Mouse (Mus musculus): ENCODE results near the gene Stk32c. TPM values are rescaled to one million over a fixed set of nuclear protein-coding genes. Genes with fewer than 3 reads are reported as not detected.

The Stk32c gene
- polyA plus RNA-seq, 1 experiment from 2014 or later, result not detected

DNA sequence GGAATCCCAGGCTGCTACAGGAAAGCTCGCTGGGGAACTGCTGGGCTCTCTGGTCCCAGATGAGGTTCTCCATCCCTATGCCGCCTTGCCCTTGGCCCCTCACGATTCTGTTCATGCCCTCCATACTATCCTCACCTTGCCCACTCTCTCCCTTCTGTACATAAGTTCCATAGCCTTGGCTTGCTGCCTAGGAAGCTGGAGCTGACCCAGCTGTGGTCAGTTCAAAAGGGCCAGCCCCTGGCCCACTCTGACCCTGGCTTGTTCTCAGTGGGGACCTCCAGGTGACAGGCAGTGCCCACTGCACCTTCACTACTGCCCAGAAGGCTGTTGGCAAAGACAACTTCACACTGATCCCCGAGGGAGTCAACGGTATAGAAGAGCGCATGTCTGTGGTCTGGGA, 116.7 kb downstream of the Stk32c start:
- Histone ChIP-seq H3K9me3 (replicated peaks; ENCODE audit: control insufficient read depth, low read length) (no peaks in the 10 kb centered on the region), H3K9ac (ENCODE audit: low read depth, low read length) (no peak overlapping the region), H3K27me3 (ENCODE audit: control insufficient read depth, insufficient read depth, low read length) (peaks cover 4% of the 10 kb centered on the region; the same call in 1 of the 2 replicates), H3K4me1 (ENCODE audit: control insufficient read depth, insufficient read depth, low read length) (no peaks in the 10 kb centered on the region), H3K27ac (ENCODE audit: low read depth, low read length) (no peak overlapping the region), H3K36me3 (ENCODE audit: control insufficient read depth, insufficient read depth, low read length) (no peaks in the 10 kb centered on the region), H3K4me2 (no peak overlapping the region), H3K4me3 (ENCODE audit: low read depth, low read length) (no peak overlapping the region)
- no peak for ATAC-seq (replicated peaks; ENCODE audit: insufficient number of reproducible peaks, low FRiP score, low TSS enrichment)
- WGBS (ENCODE audit: insufficient replicate concordance), result 79% methylated on average over 6 of the region's 6 CpGs

DNA sequence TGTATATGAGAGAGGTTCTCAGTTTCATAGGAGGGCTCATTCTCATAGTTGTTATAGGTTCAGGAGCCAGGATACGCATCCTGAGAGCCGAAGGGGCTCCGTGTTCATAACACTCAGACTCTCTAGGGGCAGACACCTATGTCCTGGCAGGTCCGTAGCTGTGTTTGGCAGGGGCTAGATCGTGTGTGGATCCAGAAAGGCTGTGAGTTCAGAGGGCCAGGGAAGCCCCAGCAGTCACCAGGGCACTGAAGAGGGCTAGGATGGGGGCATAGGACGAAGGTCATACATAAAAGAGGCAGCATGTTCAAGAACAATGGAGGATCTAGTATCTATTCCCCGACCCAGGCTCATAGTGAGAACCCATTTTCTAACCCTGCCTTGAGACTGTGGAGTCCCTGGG, 117.8 kb downstream of the Stk32c start:
- no peak for ATAC-seq (replicated peaks; ENCODE audit: insufficient number of reproducible peaks, low FRiP score, low TSS enrichment)
- Histone ChIP-seq H3K27ac (ENCODE audit: low read depth, low read length) (no peak overlapping the region), H3K9ac (ENCODE audit: low read depth, low read length) (no peak overlapping the region), H3K4me2 (no peak overlapping the region), H3K4me3 (ENCODE audit: low read depth, low read length) (no peak overlapping the region), H3K4me1 (ENCODE audit: control insufficient read depth, insufficient read depth, low read length) (no peaks in the 10 kb centered on the region), H3K27me3 (ENCODE audit: control insufficient read depth, insufficient read depth, low read length) (peaks cover 4% of the 10 kb centered on the region; the same call in 1 of the 2 replicates), H3K36me3 (ENCODE audit: control insufficient read depth, insufficient read depth, low read length) (no peaks in the 10 kb centered on the region), H3K9me3 (replicated peaks; ENCODE audit: control insufficient read depth, low read length) (no peaks in the 10 kb centered on the region)
- 72% methylated on average over 7 of the region's 7 CpGs for WGBS (ENCODE audit: insufficient replicate concordance)

DNA sequence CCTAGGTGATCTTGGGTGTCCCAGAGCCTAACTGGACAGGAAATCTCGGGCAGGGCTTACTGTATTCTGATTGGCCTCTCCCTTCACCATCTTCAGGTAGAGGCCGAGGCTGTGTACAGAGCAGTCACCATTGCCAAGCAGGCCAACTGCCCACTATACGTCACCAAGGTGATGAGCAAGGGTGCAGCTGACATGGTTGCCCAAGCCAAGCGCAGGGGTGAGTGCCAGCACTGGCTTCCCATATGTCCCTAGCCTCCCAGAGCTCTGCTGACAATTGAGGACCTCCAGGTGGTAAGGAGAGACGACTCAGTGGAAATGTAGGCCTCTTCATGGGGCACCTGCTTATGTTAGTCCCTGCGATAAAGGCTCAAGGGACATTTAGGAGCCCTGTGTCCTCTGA, 118.3 kb downstream of the Stk32c start:
- H3K9ac ChIP-seq (ENCODE audit: low read depth, low read length), result no peak overlapping the region
- no peaks in the 10 kb centered on the region for H3K9me3 ChIP-seq (replicated peaks; ENCODE audit: control insufficient read depth, low read length)
- no peak for ATAC-seq (replicated peaks; ENCODE audit: insufficient number of reproducible peaks, low FRiP score, low TSS enrichment)
- WGBS (ENCODE audit: insufficient replicate concordance), result 76% methylated on average over 6 of the region's 6 CpGs
- no peaks in the 10 kb centered on the region for H3K4me1 ChIP-seq (ENCODE audit: control insufficient read depth, insufficient read depth, low read length)
- H3K27me3 ChIP-seq (ENCODE audit: control insufficient read depth, insufficient read depth, low read length), result peaks cover 4% of the 10 kb centered on the region; the same call in 1 of the 2 replicates
- H3K4me3 ChIP-seq (ENCODE audit: low read depth, low read length), result no peak overlapping the region
- no peak overlapping the region for H3K4me2 ChIP-seq
- no peak overlapping the region for H3K27ac ChIP-seq (ENCODE audit: low read depth, low read length)
- no peaks in the 10 kb centered on the region for H3K36me3 ChIP-seq (ENCODE audit: control insufficient read depth, insufficient read depth, low read length)

DNA sequence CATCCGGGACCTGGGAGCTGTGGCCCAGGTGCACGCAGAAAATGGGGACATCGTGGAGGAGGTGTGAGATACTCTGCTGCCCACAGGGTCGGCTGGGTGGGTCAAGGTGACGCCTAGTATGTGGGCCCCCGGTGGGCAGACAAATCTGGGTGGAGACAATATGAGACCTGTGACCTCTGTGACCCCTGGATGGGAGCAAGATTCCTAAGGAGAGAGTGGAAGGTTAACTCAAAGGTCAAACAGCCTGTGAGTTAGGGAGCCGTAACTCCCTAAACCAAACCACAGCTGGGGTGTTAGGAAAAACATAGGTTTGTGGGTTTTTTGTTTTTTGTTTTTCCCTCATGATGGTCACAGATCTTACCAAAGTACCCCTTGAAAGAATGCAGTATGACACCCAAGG, 119.3 kb downstream of the Stk32c start:
- H3K4me2 ChIP-seq, result no peak overlapping the region
- H3K27me3 ChIP-seq (ENCODE audit: control insufficient read depth, insufficient read depth, low read length), result peaks cover 2% of the 10 kb centered on the region; the same call in 1 of the 2 replicates
- no peak for ATAC-seq (replicated peaks; ENCODE audit: insufficient number of reproducible peaks, low FRiP score, low TSS enrichment)
- no peak overlapping the region for H3K4me3 ChIP-seq (ENCODE audit: low read depth, low read length)
- 77% methylated on average over 7 of the region's 7 CpGs for WGBS (ENCODE audit: insufficient replicate concordance)
- no peaks in the 10 kb centered on the region for H3K36me3 ChIP-seq (ENCODE audit: control insufficient read depth, insufficient read depth, low read length)
- no peak overlapping the region for H3K9ac ChIP-seq (ENCODE audit: low read depth, low read length)
- H3K4me1 ChIP-seq (ENCODE audit: control insufficient read depth, insufficient read depth, low read length), result no peaks in the 10 kb centered on the region
- H3K9me3 ChIP-seq (replicated peaks; ENCODE audit: control insufficient read depth, low read length), result no peaks in the 10 kb centered on the region
- H3K27ac ChIP-seq (ENCODE audit: low read depth, low read length), result no peak overlapping the region

DNA sequence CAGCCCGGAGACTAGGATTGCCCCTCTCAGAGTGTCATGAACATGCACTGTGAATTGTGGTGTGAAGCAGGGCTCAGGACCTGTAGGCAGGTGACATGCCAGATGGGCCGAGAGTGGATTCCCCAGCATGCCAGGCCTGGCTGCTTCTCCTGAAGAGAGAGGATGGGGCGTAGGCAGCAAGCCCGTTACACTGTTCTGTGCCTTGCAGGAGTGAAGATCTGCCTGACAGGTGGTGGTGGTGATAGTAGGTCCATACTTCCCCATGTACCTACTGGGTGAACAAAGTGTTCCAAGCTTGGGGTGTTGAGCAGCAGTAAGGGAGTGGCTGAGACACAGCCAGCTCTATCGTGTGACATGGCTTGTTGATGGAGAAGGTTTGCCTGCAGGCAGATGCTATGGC, 120.0 kb downstream of the Stk32c start:
- ATAC-seq (replicated peaks; ENCODE audit: insufficient number of reproducible peaks, low FRiP score, low TSS enrichment), result no peak
- no peaks in the 10 kb centered on the region for H3K9me3 ChIP-seq (replicated peaks; ENCODE audit: control insufficient read depth, low read length)
- H3K9ac ChIP-seq (ENCODE audit: low read depth, low read length), result no peak overlapping the region
- no peak overlapping the region for H3K27ac ChIP-seq (ENCODE audit: low read depth, low read length)
- H3K4me1 ChIP-seq (ENCODE audit: control insufficient read depth, insufficient read depth, low read length), result no peaks in the 10 kb centered on the region
- H3K4me2 ChIP-seq, result no peak overlapping the region
- no peak overlapping the region for H3K4me3 ChIP-seq (ENCODE audit: low read depth, low read length)
- H3K27me3 ChIP-seq (ENCODE audit: control insufficient read depth, insufficient read depth, low read length), result peaks cover 6% of the 10 kb centered on the region
- H3K36me3 ChIP-seq (ENCODE audit: control insufficient read depth, insufficient read depth, low read length), result no peaks in the 10 kb centered on the region
- 82% methylated on average over 5 of the region's 5 CpGs for WGBS (ENCODE audit: insufficient replicate concordance)

DNA sequence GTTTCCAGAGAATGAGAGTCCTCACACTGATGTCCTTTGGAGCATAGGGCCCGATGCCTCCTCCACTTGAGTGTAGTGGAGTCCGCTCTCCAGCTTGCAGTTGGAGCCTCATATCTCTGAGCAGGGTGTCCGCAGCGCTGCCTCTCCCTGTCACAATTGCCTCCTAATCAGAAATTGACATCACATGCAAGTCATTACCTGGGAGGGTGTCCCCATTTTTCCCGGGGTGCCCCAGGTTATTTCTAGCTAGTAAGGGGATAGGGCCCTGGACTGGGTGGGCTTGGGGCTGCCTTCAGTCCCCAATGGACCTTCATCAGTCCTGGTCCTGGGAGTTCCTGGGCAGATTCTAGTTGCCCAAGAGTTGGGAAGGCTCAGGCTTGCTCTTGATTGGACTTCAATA, 120.4 kb downstream of the Stk32c start:
- no peak overlapping the region for H3K4me3 ChIP-seq (ENCODE audit: low read depth, low read length)
- ATAC-seq (replicated peaks; ENCODE audit: insufficient number of reproducible peaks, low FRiP score, low TSS enrichment), result no peak
- H3K9ac ChIP-seq (ENCODE audit: low read depth, low read length), result no peak overlapping the region
- WGBS (ENCODE audit: insufficient replicate concordance), result 84% methylated on average over 5 of the region's 5 CpGs
- no peaks in the 10 kb centered on the region for H3K4me1 ChIP-seq (ENCODE audit: control insufficient read depth, insufficient read depth, low read length)
- no peak overlapping the region for H3K4me2 ChIP-seq
- H3K9me3 ChIP-seq (replicated peaks; ENCODE audit: control insufficient read depth, low read length), result no peaks in the 10 kb centered on the region
- no peaks in the 10 kb centered on the region for H3K36me3 ChIP-seq (ENCODE audit: control insufficient read depth, insufficient read depth, low read length)
- no peak overlapping the region for H3K27ac ChIP-seq (ENCODE audit: low read depth, low read length)
- peaks cover 10% of the 10 kb centered on the region for H3K27me3 ChIP-seq (ENCODE audit: control insufficient read depth, insufficient read depth, low read length)

DNA sequence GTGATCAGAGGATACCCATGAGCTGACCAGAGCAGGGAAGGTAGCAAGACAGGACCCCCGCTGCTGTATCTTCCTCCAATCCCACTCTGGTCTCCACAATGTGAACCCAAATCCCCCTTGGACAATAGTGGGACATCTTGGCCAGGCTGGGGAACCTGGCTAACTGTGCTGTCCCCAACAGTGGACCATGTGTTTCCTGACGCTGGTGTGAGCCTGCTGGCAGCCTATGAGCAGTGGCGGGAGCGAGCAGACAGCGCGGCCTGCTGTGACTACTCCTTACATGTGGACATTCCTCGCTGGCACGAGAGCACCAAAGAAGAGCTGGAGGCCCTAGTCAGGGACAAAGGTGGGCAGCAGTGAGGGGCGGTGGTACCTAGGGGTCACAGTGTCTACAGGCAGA, 121.4 kb downstream of the Stk32c start:
- peaks cover under 1% of the 10 kb centered on the region; the same call in 1 of the 2 replicates for H3K4me1 ChIP-seq (ENCODE audit: control insufficient read depth, insufficient read depth, low read length)
- H3K36me3 ChIP-seq (ENCODE audit: control insufficient read depth, insufficient read depth, low read length), result no peaks in the 10 kb centered on the region
- H3K9ac ChIP-seq (ENCODE audit: low read depth, low read length), result no peak overlapping the region
- peaks cover 20% of the 10 kb centered on the region for H3K27me3 ChIP-seq (ENCODE audit: control insufficient read depth, insufficient read depth, low read length)
- ATAC-seq (replicated peaks; ENCODE audit: insufficient number of reproducible peaks, low FRiP score, low TSS enrichment), result no peak
- H3K4me2 ChIP-seq, result no peak overlapping the region
- H3K9me3 ChIP-seq (replicated peaks; ENCODE audit: control insufficient read depth, low read length), result no peaks in the 10 kb centered on the region
- 86% methylated on average over 9 of the region's 9 CpGs for WGBS (ENCODE audit: insufficient replicate concordance)
- no peak overlapping the region for H3K27ac ChIP-seq (ENCODE audit: low read depth, low read length)
- H3K4me3 ChIP-seq (ENCODE audit: low read depth, low read length), result no peak overlapping the region

DNA sequence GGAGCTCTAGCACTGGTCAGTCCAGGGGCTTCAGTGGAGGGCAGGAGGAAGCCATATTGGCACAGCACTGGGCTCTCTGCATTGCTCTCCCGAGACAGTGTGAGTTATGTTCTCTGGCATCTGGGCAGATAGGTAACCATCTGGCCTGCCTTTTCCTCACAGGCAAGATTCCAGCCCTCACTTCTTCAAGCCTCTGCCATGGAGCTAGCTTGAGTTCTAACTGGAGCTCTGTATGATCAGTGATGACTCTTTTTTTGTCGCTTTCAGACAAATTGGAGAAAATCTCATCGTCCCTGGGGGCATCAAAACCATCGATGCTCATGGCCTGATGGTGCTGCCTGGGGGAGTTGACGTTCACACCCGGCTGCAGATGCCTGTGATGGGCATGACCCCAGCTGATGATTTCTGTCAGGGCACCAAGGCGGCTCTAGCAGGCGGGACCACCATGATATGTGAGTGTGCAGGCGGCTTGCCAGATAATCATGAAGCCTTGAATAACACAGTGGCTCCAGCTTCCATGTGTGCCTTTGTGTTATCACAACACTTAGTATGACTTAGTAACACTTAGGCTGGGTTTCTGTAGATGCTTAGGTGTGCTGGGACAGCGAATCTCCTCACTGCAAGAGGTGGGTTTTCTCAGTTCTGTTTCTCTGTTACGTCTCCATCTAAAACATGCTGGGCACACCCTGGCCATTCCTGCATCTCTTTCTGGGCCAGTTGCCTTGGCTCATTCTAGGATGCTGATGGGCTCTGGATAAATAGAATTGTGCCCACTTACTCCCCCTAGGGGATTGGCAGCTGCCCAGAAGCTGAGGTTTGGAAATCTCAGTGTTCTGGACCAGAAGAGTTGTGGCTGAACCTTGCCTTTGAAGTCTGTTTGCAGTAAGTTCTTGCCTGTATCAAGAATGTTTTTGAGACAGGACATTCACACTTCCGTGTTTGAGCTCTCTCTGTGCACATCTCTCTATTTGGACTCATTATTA, 122.9 kb downstream of the Stk32c start:
- Histone ChIP-seq H3K4me1 (ENCODE audit: control insufficient read depth, insufficient read depth, low read length) (peaks cover 4% of the 10 kb centered on the region; the same call in 1 of the 2 replicates), H3K4me3 (ENCODE audit: low read depth, low read length) (no peak overlapping the region), H3K27me3 (ENCODE audit: control insufficient read depth, insufficient read depth, low read length) (peaks cover 35% of the 10 kb centered on the region), H3K9ac (ENCODE audit: low read depth, low read length) (no peak overlapping the region), H3K9me3 (replicated peaks; ENCODE audit: control insufficient read depth, low read length) (no peaks in the 10 kb centered on the region), H3K27ac (ENCODE audit: low read depth, low read length) (no peak overlapping the region), H3K36me3 (ENCODE audit: control insufficient read depth, insufficient read depth, low read length) (no peaks in the 10 kb centered on the region), H3K4me2 (no peak overlapping the region)
- ATAC-seq (replicated peaks; ENCODE audit: insufficient number of reproducible peaks, low FRiP score, low TSS enrichment), result no peak
- 76% methylated on average over 12 of the region's 12 CpGs for WGBS (ENCODE audit: insufficient replicate concordance)
